Mouse (Mus musculus) adrenal gland, adult (tissue): ENCODE data around the gene Cyp4f39.

Experiments used
- DNase-seq, 2 experiments: peaks; one replicate each; pipeline ENCODE4 v3.0.0; 2022 to 2023; ENCODE audit warnings: low spot score in 1 of 2; ENCODE audit not compliant: inconsistent age in 2 of 2

The Cyp4f39 gene

GRCm38 (mm10) chr17:32527748-32528147 is 75.2 kb downstream of the Cyp4f39 start:
- peak in 1 of 2 experiments; percentile 35 for DNase-seq

GRCm38 (mm10) chr17:32528408-32529337 is 76.2 kb downstream of the Cyp4f39 start:
- peak; percentile 94 to 98 for DNase-seq

GRCm38 (mm10) chr17:32532356-32532755 is 79.8 kb downstream of the Cyp4f39 start:
- peak in 1 of 2 experiments; percentile 21 for DNase-seq

- DNase-seq: peak in 1 of 2 experiments; percentile 30
Observed at GRCm38 (mm10) chr17:32534068-32534467, 81.5 kb downstream of the Cyp4f39 start.

- peak; percentile 91 to 96 for DNase-seq
Observed at GRCm38 (mm10) chr17:32536051-32536866, 83.7 kb downstream of the Cyp4f39 start, which contains the start of gene Cyp4f16. Gene Cyp4f16, plus strand, starts transcription at chr17:32536558.

GRCm38 (mm10) chr17:32536867-32537250 is 84.3 kb downstream of the Cyp4f39 start:
- peak; percentile 47 to 75 for DNase-seq
